Mouse (Mus musculus) MEL (cell line): ENCODE measurements around the gene Gpat3. TPM values are rescaled to one million over a fixed set of nuclear protein-coding genes. Genes with fewer than 3 reads are reported as not detected.

Experiments
- DNase-seq: peaks from one replicate; pipeline ENCODE4 v3.0.0; 2011; ENCODE audit warnings: low read depth, low spot score
- H3K27ac ChIP-seq: 2 replicates; pipeline ENCODE4 v1.5.1; 2012; ENCODE audit warnings: low read depth, mild to moderate bottlenecking, control low read depth, low read length, moderate library complexity; ENCODE audit not compliant: control insufficient read depth
- H3K27me3 ChIP-seq, 2 experiments: fragments of 150-350 bp in 1 of 2; sonication (generic) in 1 of 2; 2 replicates each; pipeline ENCODE4 v1.6.1; 2012; ENCODE audit warnings: low read length in 2 of 2, mild to moderate bottlenecking in 2 of 2, improper control_type of control experiment in 1 of 2, moderate library complexity in 1 of 2; ENCODE audit not compliant: insufficient read depth in 2 of 2, control insufficient read depth in 1 of 2
- H3K36me3 ChIP-seq, 2 experiments: 2 replicates each; pipeline ENCODE4 v1.6.1; 2012 to 2014; ENCODE audit warnings: low read length in 2 of 2, improper control_type of control experiment in 1 of 2, inconsistent platforms in 1 of 2, mild to moderate bottlenecking in 1 of 2; ENCODE audit not compliant: insufficient read depth in 2 of 2, control insufficient read depth in 1 of 2
- H3K4me1 ChIP-seq, 2 experiments: fragments of 150-350 bp in 1 of 2; sonication (generic) in 1 of 2; 2 replicates each; pipeline ENCODE4 v1.6.1; 2012; ENCODE audit warnings: low read length in 2 of 2, improper control_type of control experiment in 1 of 2, mild to moderate bottlenecking in 1 of 2; ENCODE audit not compliant: insufficient read depth in 2 of 2, control insufficient read depth in 1 of 2
- H3K4me3 ChIP-seq, 2 experiments: fragments of 150-350 bp in 1 of 2; sonication (generic) in 1 of 2; 2 replicates each; pipeline ENCODE4 v1.5.1; 2012; ENCODE audit warnings: low read depth in 2 of 2, low read length in 2 of 2, mild to moderate bottlenecking in 2 of 2, moderate library complexity in 2 of 2, control low read depth in 1 of 2, improper control_type of control experiment in 1 of 2; ENCODE audit not compliant: control insufficient read depth in 1 of 2, insufficient read depth in 1 of 2
- H3K79me2 ChIP-seq: 2 replicates; pipeline ENCODE4 v1.6.1; 2012; ENCODE audit warnings: mild to moderate bottlenecking, low read length, moderate library complexity; ENCODE audit not compliant: control insufficient read depth, poor library complexity, insufficient read depth
- H3K9ac ChIP-seq: 2 replicates; pipeline ENCODE4 v1.6.1; 2012; ENCODE audit warnings: low read depth, mild to moderate bottlenecking, control low read depth, low read length, moderate library complexity; ENCODE audit not compliant: control insufficient read depth, poor library complexity, severe bottlenecking
- H3K9me3 ChIP-seq: fragments of 150-350 bp; sonication (generic); replicated peaks from 2 replicates; pipeline ENCODE4 v1.6.1; 2012; ENCODE audit warnings: mild to moderate bottlenecking, low read length, improper control_type of control experiment, moderate library complexity; ENCODE audit not compliant: insufficient read depth
- CHD2 ChIP-seq: IDR thresholded peaks from 2 replicates; pipeline ENCODE4 v1.6.1; 2011; ENCODE audit warnings: low read length, improper control_type of control experiment
- CTCF ChIP-seq, 3 experiments: IDR thresholded peaks in 2 of 3; conservative IDR thresholded peaks in 1 of 3; 2 replicates each; pipeline ENCODE4 v1.5.1; 2011 to 2012; ENCODE audit warnings: low read length in 3 of 3, low read depth in 2 of 3, mild to moderate bottlenecking in 2 of 3, improper control_type of control experiment in 1 of 3, inconsistent platforms in 1 of 3, mixed read lengths in 1 of 3, moderate library complexity in 1 of 3; ENCODE audit not compliant: control insufficient read depth in 1 of 3, insufficient read depth in 1 of 3, poor library complexity in 1 of 3, severe bottlenecking in 1 of 3
- E2F4 ChIP-seq: IDR thresholded peaks from 2 replicates; pipeline ENCODE4 v1.6.1; 2011; ENCODE audit warnings: low read depth, low read length, improper control_type of control experiment, borderline replicate concordance
- EP300 ChIP-seq, 2 experiments: IDR thresholded peaks; 2 replicates each; pipeline ENCODE4 v1.6.1; 2011; ENCODE audit warnings: improper control_type of control experiment in 2 of 2, low read length in 2 of 2, low read depth in 1 of 2, mild to moderate bottlenecking in 1 of 2
- JUND ChIP-seq: IDR thresholded peaks from 2 replicates; pipeline ENCODE4 v1.6.1; 2011; ENCODE audit warnings: low read depth, mild to moderate bottlenecking, improper control_type of control experiment, low read length
- KAT2A ChIP-seq: conservative IDR thresholded peaks from 2 replicates; pipeline ENCODE4 v1.6.1; 2012; ENCODE audit warnings: low read depth, low read length, improper control_type of control experiment, inconsistent platforms
- MAX ChIP-seq: IDR thresholded peaks from 2 replicates; pipeline ENCODE4 v1.6.1; 2011; ENCODE audit warnings: low read length, improper control_type of control experiment
- MYB ChIP-seq: IDR thresholded peaks from 2 replicates; pipeline ENCODE4 v1.6.1; 2011; ENCODE audit warnings: mild to moderate bottlenecking, low read depth, low read length, improper control_type of control experiment
- MYC ChIP-seq: IDR thresholded peaks from 2 replicates; pipeline ENCODE4 v1.6.1; 2011; ENCODE audit warnings: low read depth, mild to moderate bottlenecking, low read length, improper control_type of control experiment, moderate library complexity
- NELFE ChIP-seq: IDR thresholded peaks from 2 replicates; pipeline ENCODE4 v1.6.1; 2011; ENCODE audit warnings: low read depth, low read length, improper control_type of control experiment
- POLR2AphosphoS2 ChIP-seq: IDR thresholded peaks from 2 replicates; pipeline ENCODE4 v1.6.1; 2011; ENCODE audit warnings: low read length, improper control_type of control experiment
- POLR2AphosphoS5 ChIP-seq: IDR thresholded peaks from 2 replicates; pipeline ENCODE4 v1.6.1; 2012; ENCODE audit warnings: low read depth, borderline replicate concordance, mild to moderate bottlenecking, inconsistent platforms, low read length, moderate library complexity, mixed read lengths
- RAD21 ChIP-seq: IDR thresholded peaks from 2 replicates; pipeline ENCODE4 v1.6.1; 2011; ENCODE audit warnings: mild to moderate bottlenecking, low read depth, low read length, improper control_type of control experiment
- RCOR1 ChIP-seq: IDR thresholded peaks from 2 replicates; pipeline ENCODE4 v1.6.1; 2012; ENCODE audit warnings: low read depth, mild to moderate bottlenecking, inconsistent platforms, low read length, improper control_type of control experiment
- SIN3A ChIP-seq: IDR thresholded peaks from 2 replicates; pipeline ENCODE4 v1.6.1; 2012; ENCODE audit warnings: low read length, improper control_type of control experiment, inconsistent platforms
- SMC3 ChIP-seq: IDR thresholded peaks from 2 replicates; pipeline ENCODE4 v1.6.1; 2011; ENCODE audit warnings: low read depth, low read length, improper control_type of control experiment
- TBP ChIP-seq: IDR thresholded peaks from 2 replicates; pipeline ENCODE4 v1.8.0; 2011; ENCODE audit warnings: low read depth, low read length, improper control_type of control experiment
- TCF12 ChIP-seq: IDR thresholded peaks from 2 replicates; pipeline ENCODE4 v1.6.1; 2014; ENCODE audit warnings: low read depth, mild to moderate bottlenecking, inconsistent platforms, low read length, improper control_type of control experiment, moderate library complexity
- UBTF ChIP-seq: IDR thresholded peaks from 2 replicates; pipeline ENCODE4 v1.6.1; 2012; ENCODE audit warnings: low read depth, mild to moderate bottlenecking, inconsistent platforms, low read length, improper control_type of control experiment, moderate library complexity, borderline replicate concordance; ENCODE audit not compliant: insufficient read depth
- polyA plus RNA-seq, 2 experiments: library from polyadenylated mRNA; stranded (reverse) in 1 of 2; unstranded in 1 of 2; fragments of >175 nt in 1 of 2; fragments of >200 nt in 1 of 2; gene quantifications; 2 replicates each; pipeline versions ENCODE4 v1.2.1 to v1.2.4; 2012; ENCODE audit warnings: low replicate concordance in 2 of 2, low read depth in 1 of 2; ENCODE audit not compliant: insufficient read length in 2 of 2, insufficient read depth in 1 of 2, missing spikeins in 1 of 2
- total RNA-seq: library from RNA; depleted of rRNA; stranded (reverse); fragments of 300-350 nt; gene quantifications from 2 replicates; pipeline ENCODE4 v1.2.3, GENCODE M21; 2012

Gpat3 gene
- total and polyA plus RNA-seq, 3 experiments = 0.04 to 0.13 TPM; not detected in 1

DNA sequence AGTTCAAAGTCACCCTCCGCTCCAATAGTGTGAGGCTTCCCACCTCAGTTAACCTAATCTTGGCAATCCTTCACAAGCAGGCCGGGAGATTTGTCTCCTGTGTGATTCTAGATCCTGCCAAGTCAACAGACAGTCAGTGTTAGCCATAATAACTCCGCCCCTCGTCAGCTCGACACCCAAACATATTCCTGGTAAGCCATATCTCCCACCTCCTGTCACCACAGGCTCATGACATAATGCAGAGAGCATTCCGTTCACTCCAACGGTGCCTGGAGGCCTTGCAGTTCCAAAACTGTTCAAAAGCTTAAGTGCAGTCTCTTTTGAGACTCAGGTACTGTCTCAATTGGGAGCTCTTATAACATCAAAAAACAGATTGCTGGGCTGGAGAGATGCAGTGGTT lies 7.6 kb upstream of the Gpat3 start:
- Histone ChIP-seq H3K9ac (no peak overlapping the region), H3K27me3 (no peaks in the 10 kb centered on the region), H3K79me2 (no peaks in the 10 kb centered on the region), H3K36me3 (no peaks in the 10 kb centered on the region), H3K27ac (no peak overlapping the region), H3K9me3 (no peaks in the 10 kb centered on the region), H3K4me3 (no peak overlapping the region), H3K4me1 (no peaks in the 10 kb centered on the region)
- DNase-seq = no peak
- TF ChIP-seq EP300 (IDR thresholded peaks at IDR 0.05; ENCODE audit: low read depth in 1 of 2, low read length in 2 of 2) = no peak
- TF ChIP-seq POLR2AphosphoS5 = no peak
- no peak for TF ChIP-seq POLR2AphosphoS2
- no peak for TF ChIP-seq NELFE
- no peak for TF ChIP-seq CHD2
- TF ChIP-seq SMC3 = no peak
- no peak for TF ChIP-seq E2F4
- TF ChIP-seq MYB = no peak
- no peak for TF ChIP-seq RAD21

DNA sequence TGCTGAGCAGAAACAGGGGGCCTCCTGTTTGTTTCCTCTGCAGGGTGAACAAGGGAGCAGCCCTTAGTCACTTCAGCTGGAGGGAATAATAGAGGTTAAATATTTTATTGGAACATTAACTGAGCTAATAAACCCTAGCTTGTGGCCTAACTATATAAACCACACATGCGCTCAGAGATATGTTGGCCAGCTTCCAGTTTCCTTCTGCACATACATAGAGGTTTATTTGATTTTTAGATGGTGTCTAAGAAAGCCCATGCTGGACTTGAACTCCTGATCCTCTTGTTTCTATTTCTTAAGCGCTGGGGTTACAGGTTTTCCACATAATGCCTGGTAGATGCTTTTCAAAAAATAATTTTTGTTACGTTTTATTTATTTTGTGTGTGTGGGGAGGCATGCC lies 1.0 kb upstream of the Gpat3 start:
- Histone ChIP-seq H3K27me3 (no peaks in the 10 kb centered on the region), H3K79me2 (no peaks in the 10 kb centered on the region), H3K9ac (no peak overlapping the region)
- DNase-seq = peak; percentile 61
- TF ChIP-seq RAD21 (no peak), JUND (no peak), MYC (no peak), NELFE (no peak), TBP (no peak), RCOR1 (peak; percentile 47), SIN3A (no peak), CHD2 (no peak)
- TF ChIP-seq, all 39 proteins: peak for 1
- no peaks in the 10 kb centered on the region for H3K4me1 ChIP-seq
- H3K9me3 ChIP-seq = no peaks in the 10 kb centered on the region
- H3K4me3 ChIP-seq = no peak overlapping the region
- H3K27ac ChIP-seq = no peak overlapping the region
- no peaks in the 10 kb centered on the region for H3K36me3 ChIP-seq

DNA sequence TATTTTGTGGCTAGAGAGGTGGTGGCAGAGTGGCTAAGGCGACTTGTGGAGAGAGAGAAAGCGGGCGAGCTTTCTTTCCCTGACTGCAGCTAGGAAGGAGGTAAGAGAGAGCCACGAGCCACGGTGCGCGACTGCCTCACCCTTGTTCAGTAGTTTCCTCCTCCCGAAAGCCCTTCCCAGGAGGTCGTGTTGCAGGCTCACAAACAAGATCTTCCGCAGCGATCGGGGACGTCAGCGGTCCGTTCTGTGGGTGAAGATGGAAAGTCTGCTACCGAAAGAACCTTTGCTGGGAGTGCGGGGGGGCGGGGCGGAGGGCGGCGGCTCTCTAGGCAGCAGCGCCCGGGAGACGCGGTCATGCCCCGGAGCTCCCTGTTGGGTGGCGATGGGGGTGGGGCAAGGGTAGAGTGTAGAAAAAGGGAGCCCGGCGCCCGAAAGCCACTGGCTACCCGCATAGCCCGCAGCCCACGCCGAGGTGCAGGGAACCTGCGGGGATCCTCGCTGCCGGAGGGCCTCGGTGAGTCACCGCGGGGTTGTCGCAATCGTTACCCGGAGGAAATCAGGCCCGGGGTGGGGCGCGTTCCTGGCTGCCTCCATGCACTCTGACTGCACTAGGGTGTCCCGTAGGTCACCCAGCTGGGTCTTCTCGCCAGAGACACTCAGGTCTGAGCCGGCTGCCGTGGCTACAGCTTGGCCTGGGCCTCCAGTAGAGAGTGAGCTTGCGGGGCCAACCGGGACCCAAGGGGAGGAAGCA lies 510 bp downstream of the Gpat3 start:
- H3K36me3 ChIP-seq = no peaks in the 10 kb centered on the region
- no peak overlapping the region for H3K27ac ChIP-seq
- H3K4me1 ChIP-seq = no peaks in the 10 kb centered on the region
- no peaks in the 10 kb centered on the region for H3K79me2 ChIP-seq
- peak overlapping the region; percentile 63 to 64 for H3K4me3 ChIP-seq
- H3K27me3 ChIP-seq = no peaks in the 10 kb centered on the region
- peak overlapping the region; percentile 47; the same call in 1 of the 2 replicates for H3K9ac ChIP-seq
- TF ChIP-seq RCOR1 (no peak), MAX (no peak), TCF12 (no peak), CTCF (IDR thresholded peaks at IDR 0.05 in 2 of 3, conservative IDR thresholded peaks at IDR 0.05 in 1 of 3; ENCODE audit: control insufficient read depth in 1 of 3, insufficient read depth in 1 of 3, low read depth in 2 of 3, low read length in 3 of 3, poor library complexity in 1 of 3, severe bottlenecking in 1 of 3) (no peak), POLR2AphosphoS2 (no peak), TBP (no peak), JUND (no peak), KAT2A (no peak), UBTF (no peak), NELFE (no peak)
- no peaks in the 10 kb centered on the region for H3K9me3 ChIP-seq
- DNase-seq = peak; percentile 58
